Comparison of ENCODE assay signal across 9 mouse cellular contexts in the genomic region with DNA sequence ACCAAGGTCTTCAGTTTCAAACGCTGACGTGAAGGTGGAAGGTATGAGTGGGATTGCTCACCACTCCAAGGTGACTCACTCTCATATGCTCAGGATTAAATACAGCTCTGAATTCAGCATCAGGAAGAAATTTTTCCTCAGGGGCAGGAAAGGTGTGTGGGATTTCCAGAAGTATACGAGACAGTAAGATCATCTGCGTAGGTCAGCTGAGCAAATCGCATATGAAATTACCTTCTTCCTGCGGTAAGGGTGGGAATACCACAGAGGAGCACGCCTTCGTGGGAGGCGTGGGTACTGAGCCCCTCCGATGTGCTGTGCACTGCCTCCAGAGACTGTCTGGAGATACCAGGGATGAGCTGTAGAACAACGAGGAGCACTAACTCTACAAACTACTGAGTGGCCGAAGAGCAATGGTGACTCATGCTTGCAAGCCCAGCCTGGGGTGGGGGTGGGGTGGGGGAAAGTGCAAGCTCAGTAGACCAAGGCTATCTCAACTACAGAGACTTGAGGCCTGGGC. TPM values are rescaled to one million over a fixed set of nuclear protein-coding genes. Genes with fewer than 3 reads are reported as not detected.
A peak's percentile ranks its signal among the peaks of the same experiment; 100 is the strongest.
DNase-seq lines count a peak whose midpoint lies in the region; ATAC-seq and TF ChIP-seq lines count a peak whose summit lies in the region.
"Had no signal": no experiment of that assay in that cellular context is flagged by ENCODE, and none has a peak within 500 bp of the region (broad histone marks: within the 10 kb centered on the region; RNA-seq: fewer than 3 reads in every experiment).

No protein-coding gene starts in this region.

- no peaks in the 10 kb centered on the region for H3K79me3 ChIP-seq in C2C12 (ENCODE audit: low read depth)

- no peaks in the 10 kb centered on the region for H3K9me3 ChIP-seq in intestine, embryonic 15.5 days
- H3K9me3 ChIP-seq: forebrain, embryonic 13.5 days had no signal

- no peaks in the 10 kb centered on the region for H3K36me3 ChIP-seq in kidney, adult 2 months (ENCODE audit: control insufficient read depth, insufficient read depth, low read length)
- no peaks in the 10 kb centered on the region for H3K36me3 ChIP-seq in C2C12 (ENCODE audit: control insufficient read depth, insufficient read depth)
- no peaks in the 10 kb centered on the region for H3K36me3 ChIP-seq in intestine, embryonic 15.5 days

- no peak for TF ChIP-seq POLR2A in kidney, adult 2 months (IDR thresholded peaks at IDR 0.05; ENCODE audit: low read depth, low read length)

- no peak overlapping the region for H3K4me2 ChIP-seq in intestine, embryonic 15.5 days (replicated peaks)
- H3K4me2 ChIP-seq: forebrain, embryonic 13.5 days had no signal

- no peaks in the 10 kb centered on the region for H3K79me2 ChIP-seq in C2C12 (ENCODE audit: control insufficient read depth, insufficient read depth)

- no peaks in the 10 kb centered on the region for H3K27me3 ChIP-seq in kidney, adult 2 months (replicated peaks; ENCODE audit: control insufficient read depth, insufficient read depth, low read length)
- no peaks in the 10 kb centered on the region for H3K27me3 ChIP-seq in C2C12 (ENCODE audit: control insufficient read depth, insufficient read depth, insufficient read length)
- no peaks in the 10 kb centered on the region for H3K27me3 ChIP-seq in intestine, embryonic 15.5 days (replicated peaks)
- H3K27me3 ChIP-seq: forebrain, embryonic 13.5 days had no signal

- H3K4me1 ChIP-seq in kidney, adult 2 months (ENCODE audit: control insufficient read depth, insufficient read depth, low read length) = peaks cover 14% of the 10 kb centered on the region; the same call in 1 of the 2 replicates
- H3K4me1 ChIP-seq in intestine, embryonic 15.5 days (replicated peaks) = peaks cover 18% of the 10 kb centered on the region

- H3K27ac ChIP-seq in kidney, adult 2 months (ENCODE audit: insufficient read depth, low read depth, low read length) = peak overlapping the region; percentile 35
- no peak overlapping the region; the same call in 1 of the 2 replicates for H3K27ac ChIP-seq in intestine, embryonic 15.5 days
- H3K27ac ChIP-seq: forebrain, embryonic 13.5 days had no signal

- H3K4me3 ChIP-seq in kidney, adult 2 months (ENCODE audit: insufficient read depth, low read depth, low read length) = no peak overlapping the region
- H3K4me3 ChIP-seq in C2C12 (ENCODE audit: insufficient read depth, poor library complexity, severe bottlenecking) = no peak overlapping the region
- H3K4me3 ChIP-seq in intestine, embryonic 15.5 days (replicated peaks) = no peak overlapping the region
- H3K4me3 ChIP-seq: forebrain, embryonic 13.5 days had no signal

- DNase-seq in kidney, adult 2 months = no peak
- no peak for DNase-seq in kidney, postnatal 14 days
- DNase-seq in 3134 (ENCODE audit: extremely low read depth, insufficient read length, low spot score) = peak; percentile 66
- DNase-seq in spleen, postnatal 10 days (ENCODE audit: low spot score in 2 of 2) = no peak
- DNase-seq in thymus, postnatal 36 days = no peak
- DNase-seq: left cerebral cortex, postnatal 4 days had no signal

- H3ac ChIP-seq in C2C12 (ENCODE audit: control insufficient read depth, insufficient read length, low read depth) = peak overlapping the region; percentile 12

- TF ChIP-seq CTCF in kidney, adult 2 months (conservative IDR thresholded peaks at IDR 0.05; ENCODE audit: insufficient read depth, insufficient read length, low read depth, low read length) = no peak
- TF ChIP-seq CTCF in C2C12 (IDR thresholded peaks at IDR 0.05; ENCODE audit: control insufficient read depth, insufficient read depth, insufficient read length) = no peak

- peak; percentile 64 for ATAC-seq in intestine, embryonic 15.5 days
- ATAC-seq: forebrain, embryonic 13.5 days had no signal

- 58% methylated on average over 12 of the region's 12 CpGs for WGBS in kidney, adult 2 months
- WGBS in intestine, embryonic 15.5 days = 73% methylated on average over 12 of the region's 12 CpGs

- H3K9ac ChIP-seq in intestine, embryonic 15.5 days = no peak overlapping the region
- H3K9ac ChIP-seq: forebrain, embryonic 13.5 days had no signal

TF ChIP-seq in C2C12, 6 proteins besides CTCF, POLR2A, EP300 and RAD21:
- TF ChIP-seq CEBPB (IDR thresholded peaks at IDR 0.05; ENCODE audit: low read depth) (no peak), MYOG (IDR thresholded peaks at IDR 0.05; ENCODE audit: control insufficient read depth, extremely low read depth, insufficient read length) (no peak), MAX (IDR thresholded peaks at IDR 0.05) (no peak), USF1 (IDR thresholded peaks at IDR 0.05; ENCODE audit: low read depth) (no peak), MYOD1 (IDR thresholded peaks at IDR 0.05; ENCODE audit: control insufficient read depth, insufficient read length, low read depth) (no peak), FOSL1 (IDR thresholded peaks at IDR 0.05; ENCODE audit: insufficient read depth, low read length, poor library complexity, severe bottlenecking) (no peak)

RNA-seq across cellular contexts. Expression of a gene that starts 22.4 kb away (rescaled TPM):
- 24.6 and 27.8 TPM in 2 replicates for polyA plus RNA-seq in kidney, adult 2 months (2012; rRNA removed)
- polyA plus RNA-seq in C2C12 (2012; fragmentation: generic; extraction: Trizol) = 2.0 TPM
- polyA plus RNA-seq in intestine, embryonic 15.5 days (2015; fragmentation: Nextera tagmentation; extraction: Ambion mirVana) = 13.5 and 14.3 TPM in 2 replicates
